Mouse (Mus musculus) monocyte, adult 59 days (primary cell): Measurements from ENCODE around the gene Mutyh. TPM values are rescaled to one million over a fixed set of nuclear protein-coding genes. Genes with fewer than 3 reads are reported as not detected.

Source experiments
- total RNA-seq, 2 experiments: library from RNA; stranded (reverse); gene quantifications; one replicate each; pipeline ENCODE4 v1.2.4; 2023

Gene Mutyh
- total RNA-seq, result 1 to 10 TPM; 3.3 to 3.6 TPM

DNA sequence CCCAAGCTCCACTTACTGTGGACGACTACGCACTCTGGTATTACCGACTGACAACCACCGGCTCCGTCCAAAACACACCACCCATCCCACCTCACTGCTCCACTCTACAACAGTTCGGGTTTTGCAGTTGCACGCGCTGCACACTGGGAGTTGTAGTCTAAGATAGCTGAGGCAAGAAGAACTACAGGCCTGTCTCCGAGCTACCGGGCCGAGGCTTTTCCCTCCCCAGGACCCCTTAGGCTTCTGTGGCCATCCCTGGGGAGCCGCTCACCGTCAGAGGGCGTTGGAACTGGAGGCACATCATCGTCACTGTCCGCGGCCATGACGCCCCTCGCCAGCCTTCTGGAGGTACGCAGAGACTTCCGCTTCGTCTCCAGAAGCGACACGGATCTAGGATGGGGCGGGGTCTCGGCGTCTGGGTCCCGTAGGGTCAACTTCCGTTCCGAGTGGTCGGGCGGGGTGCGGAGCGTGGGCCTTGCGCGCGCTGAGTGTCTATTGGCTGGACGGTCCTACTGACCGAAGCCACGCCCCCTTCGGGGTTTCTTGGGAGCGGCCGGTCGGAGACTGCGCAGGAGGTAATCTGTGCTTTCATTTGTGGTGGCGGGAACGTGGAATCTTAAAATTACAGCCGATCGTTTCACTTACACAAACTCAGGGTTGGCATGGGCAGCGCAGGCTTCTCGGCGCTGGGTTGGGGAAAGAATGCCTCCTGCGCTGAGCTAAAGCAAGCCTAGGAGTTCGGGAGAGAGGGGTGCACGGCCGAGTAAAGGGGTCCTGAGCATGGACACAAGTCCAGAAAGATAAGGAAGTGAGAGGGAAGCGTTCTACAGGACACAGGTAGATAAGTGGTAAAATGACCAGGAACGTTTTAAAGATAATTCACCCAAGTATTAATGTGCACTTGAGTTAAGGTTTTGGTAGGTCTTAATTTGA is at the start of gene Mutyh, which contains the start of gene Toe1:
TSS of gene Mutyh (plus strand) at position 527 of the 933 bp plus-strand sequence.
TSS of gene Toe1 (minus strand) at position 444 of the 933 bp plus-strand sequence.

DNA sequence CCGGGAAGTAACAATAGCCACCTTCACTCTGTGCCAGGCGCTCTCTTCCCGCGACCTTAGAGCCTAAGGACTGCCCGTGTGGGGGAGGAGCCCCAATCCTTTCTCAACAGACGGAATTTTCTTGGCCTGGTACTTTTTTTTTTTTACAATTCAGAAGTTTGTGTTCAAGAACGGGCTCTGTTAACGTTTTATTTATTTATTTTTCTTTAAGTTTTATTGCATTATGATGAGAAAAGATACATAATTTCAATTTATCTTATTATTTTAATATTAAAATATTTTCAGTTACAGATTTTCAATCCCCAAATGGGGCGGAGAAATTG is 14.1 kb downstream of the Mutyh start, which contains the start of gene Hpdl:
TSS of gene Hpdl (minus strand) at position 14 of the 323 bp plus-strand sequence.

Other genes starting within 250 kb of the Mutyh start
- gene Ccdc17, start 211.1 kb upstream of the Mutyh start, total RNA-seq, result 1 to 10 TPM; 7.9 to 8.1 TPM
- gene Nasp, start 179.8 kb upstream of the Mutyh start, total RNA-seq, result 10 to 100 TPM; 26.8 to 31.5 TPM
- gene Akr1a1, start 156.0 kb upstream of the Mutyh start, total RNA-seq, result 100 to 1,000 TPM; 454 to 549 TPM
- gene Prdx1, start 122.2 kb upstream of the Mutyh start, total RNA-seq, result 100 to 1,000 TPM; 290 to 366 TPM
- gene Mmachc, start 99.3 kb upstream of the Mutyh start, total RNA-seq, result 1 to 10 TPM; 2.5 to 4.1 TPM
- gene Ccdc163, start 99.2 kb upstream of the Mutyh start, total RNA-seq, result 10 to 100 TPM; 12.4 to 19.0 TPM
- gene Tesk2, start 86.8 kb upstream of the Mutyh start, total RNA-seq, result 10 to 100 TPM in 1 of 2 experiments, 1 to 10 TPM in 1; 9.7 to 11.5 TPM
- gene Toe1, start 83 bp upstream of the Mutyh start, total RNA-seq, result 10 to 100 TPM; 21.5 to 23.0 TPM
- gene Hpdl, start 14.0 kb downstream of the Mutyh start, total RNA-seq, result not detected
- gene Zswim5, start 69.7 kb downstream of the Mutyh start, total RNA-seq, result not detected
- 10 to 100 TPM; 34.6 to 42.8 TPM for gene Urod, start 186.7 kb downstream of the Mutyh start, total RNA-seq
- 10 to 100 TPM; 34.5 to 41.7 TPM for gene Hectd3, start 187.6 kb downstream of the Mutyh start, total RNA-seq
- 10 to 100 TPM; 10.2 to 18.6 TPM for gene Eif2b3, start 211.7 kb downstream of the Mutyh start, total RNA-seq